Mouse (Mus musculus): ENCODE results near the gene Smim8.

Gene Smim8

DNA sequence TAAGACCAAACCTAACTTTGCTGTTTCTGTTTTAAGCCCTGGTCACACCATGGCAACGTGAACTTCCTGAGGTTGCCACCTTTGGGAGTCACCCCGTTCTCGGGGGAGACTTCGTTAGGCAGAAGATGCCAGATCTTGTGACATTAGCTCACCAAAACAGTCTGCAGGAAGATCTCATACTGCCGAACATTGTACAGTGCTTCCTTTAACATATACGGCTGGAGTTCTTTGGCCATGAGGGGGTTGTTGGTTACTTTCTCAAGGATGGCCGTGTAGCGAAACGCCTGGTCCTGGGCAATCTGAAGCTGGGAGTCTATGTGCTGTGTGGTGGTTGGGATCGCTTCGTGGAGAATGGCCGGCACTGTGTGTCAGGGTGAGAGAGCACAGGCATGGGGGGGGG is 58.8 kb downstream of the Smim8 start:
- DNase-seq (ENCODE audit: low spot score) = no peak
